Mouse (Mus musculus) G1E (cell line): ENCODE data around the gene Card19.

Experiments used
- CTCF ChIP-seq: IDR thresholded peaks from 2 replicates; pipeline ENCODE4 v1.5.1; 2012; ENCODE audit warnings: low read depth, low read length, inconsistent platforms, mixed read lengths
- GATA1 ChIP-seq: IDR thresholded peaks from 2 replicates; pipeline ENCODE4 v1.6.1; 2012; ENCODE audit warnings: borderline replicate concordance, low read length, inconsistent platforms, mixed read lengths
- GATA2 ChIP-seq: IDR thresholded peaks from 2 replicates; pipeline ENCODE4 v1.6.1; 2012; ENCODE audit warnings: low read depth, low read length, inconsistent platforms, borderline replicate concordance
- POLR2AphosphoS5 ChIP-seq: IDR thresholded peaks from 2 replicates; pipeline ENCODE4 v1.6.1; 2012; ENCODE audit warnings: low read depth, low read length, inconsistent platforms; ENCODE audit not compliant: insufficient replicate concordance
- TAL1 ChIP-seq: conservative IDR thresholded peaks from 2 replicates; pipeline ENCODE4 v1.6.1; 2012; ENCODE audit warnings: low read depth, low read length, inconsistent platforms, mixed read lengths

DNA sequence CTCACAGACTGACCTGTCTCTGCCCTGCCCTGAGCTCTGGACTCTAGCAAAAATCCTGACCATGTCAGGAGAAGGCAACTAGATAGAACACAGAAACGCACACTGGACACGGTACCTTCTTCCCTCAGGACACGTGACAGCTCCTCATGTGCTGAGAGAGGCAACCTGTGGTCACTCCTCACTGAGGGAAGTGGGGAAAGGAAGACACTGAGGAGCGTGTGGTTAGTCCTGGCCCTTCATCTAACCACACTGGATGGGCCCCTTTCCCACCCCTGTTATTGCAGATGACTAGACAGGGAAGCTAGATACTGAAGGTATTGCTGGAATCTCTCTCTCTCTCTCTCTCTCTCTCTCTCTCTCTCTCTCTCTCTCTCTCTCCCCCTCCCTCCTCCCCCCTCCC lies 53.1 kb downstream of the Card19 start:
- TF ChIP-seq CTCF (no peak), GATA1 (no peak), POLR2AphosphoS5 (no peak), TAL1 (no peak), GATA2 (no peak)
